Mouse (Mus musculus) CH12.LX (cell line): ENCODE measurements around the gene Gcnt3. TPM values are rescaled to one million over a fixed set of nuclear protein-coding genes. Genes with fewer than 3 reads are reported as not detected.

ENCODE experiments used
- DNase-seq: peaks from one replicate; pipeline ENCODE4 v3.0.0-alpha.2; 2013; ENCODE audit errors: extremely low read depth
- H3K27ac ChIP-seq: 2 replicates; pipeline ENCODE4 v1.5.1; 2012; ENCODE audit warnings: low read depth, mild to moderate bottlenecking, control low read depth, moderate library complexity; ENCODE audit not compliant: insufficient read depth
- H3K27me3 ChIP-seq: replicated peaks from 2 replicates; pipeline ENCODE3; 2012; ENCODE audit warnings: inconsistent platforms
- H3K36me3 ChIP-seq, 2 experiments: replicated peaks in 1 of 2; 2 replicates each; pipeline versions ENCODE3 to v1.6.1; 2012; ENCODE audit warnings: inconsistent platforms in 1 of 2, low read length in 1 of 2, mild to moderate bottlenecking in 1 of 2, mixed read lengths in 1 of 2, moderate library complexity in 1 of 2; ENCODE audit not compliant: control insufficient read depth in 1 of 2, insufficient read depth in 1 of 2
- H3K4me1 ChIP-seq, 2 experiments: 2 replicates each; pipeline ENCODE4 v1.6.1; 2012; ENCODE audit warnings: inconsistent platforms in 1 of 2, moderate library complexity in 1 of 2; ENCODE audit not compliant: insufficient read depth in 2 of 2, control insufficient read depth in 1 of 2
- H3K4me2 ChIP-seq: 2 replicates; pipeline ENCODE4 v1.6.1; 2012; ENCODE audit warnings: low read depth, mild to moderate bottlenecking, control low read depth; ENCODE audit not compliant: poor library complexity, insufficient read depth, severe bottlenecking
- H3K4me3 ChIP-seq, 3 experiments: fragments of 150-350 bp in 1 of 3; sonication (generic) in 1 of 3; replicated peaks in 1 of 3; 2 replicates each; pipeline versions ENCODE3 to v1.5.1; 2011 to 2012; ENCODE audit warnings: low read depth in 2 of 3, low read length in 2 of 3, mild to moderate bottlenecking in 2 of 3, moderate library complexity in 2 of 3, control low read depth in 1 of 3, improper control_type of control experiment in 1 of 3, inconsistent platforms in 1 of 3, mixed read lengths in 1 of 3; ENCODE audit not compliant: poor library complexity in 1 of 3
- H3K79me2 ChIP-seq: replicated peaks from 2 replicates; pipeline ENCODE4 v1.6.1; 2012; ENCODE audit warnings: mild to moderate bottlenecking, moderate library complexity; ENCODE audit not compliant: control insufficient read depth, poor library complexity, insufficient read depth, severe bottlenecking; ENCODE audit errors: extremely low read depth
- H3K9ac ChIP-seq: 2 replicates; pipeline ENCODE4 v1.6.1; 2012; ENCODE audit warnings: low read depth, mild to moderate bottlenecking, control low read depth, moderate library complexity; ENCODE audit not compliant: insufficient read depth
- H3K9me3 ChIP-seq: replicated peaks from 2 replicates; pipeline ENCODE3; 2012; ENCODE audit warnings: low read length, inconsistent platforms, mixed read lengths
- BHLHE40 ChIP-seq: IDR thresholded peaks from 2 replicates; pipeline ENCODE4 v1.6.1; 2011; ENCODE audit warnings: mild to moderate bottlenecking, low read depth, low read length, improper control_type of control experiment
- CHD1 ChIP-seq: IDR thresholded peaks from 2 replicates; pipeline ENCODE4 v1.6.1; 2012; ENCODE audit warnings: low read depth, low read length, improper control_type of control experiment, inconsistent platforms
- CHD2 ChIP-seq: IDR thresholded peaks from 2 replicates; pipeline ENCODE4 v1.6.1; 2011; ENCODE audit warnings: low read length, improper control_type of control experiment
- CTCF ChIP-seq, 2 experiments: IDR thresholded peaks in 1 of 2; conservative IDR thresholded peaks in 1 of 2; 2 replicates each; pipeline ENCODE4 v1.5.1; 2011 to 2012; ENCODE audit warnings: low read depth in 2 of 2, low read length in 2 of 2, improper control_type of control experiment in 1 of 2, inconsistent platforms in 1 of 2, mild to moderate bottlenecking in 1 of 2, moderate library complexity in 1 of 2
- E2F4 ChIP-seq: IDR thresholded peaks from 2 replicates; pipeline ENCODE4 v1.6.1; 2011; ENCODE audit warnings: low read depth, low read length, improper control_type of control experiment; ENCODE audit not compliant: insufficient replicate concordance
- ELF1 ChIP-seq: IDR thresholded peaks from 2 replicates; pipeline ENCODE4 v1.6.1; 2014; ENCODE audit warnings: low read depth, mild to moderate bottlenecking, inconsistent platforms, low read length, improper control_type of control experiment
- EP300 ChIP-seq: IDR thresholded peaks from 2 replicates; pipeline ENCODE4 v1.6.1; 2011; ENCODE audit warnings: low read length, improper control_type of control experiment
- ETS1 ChIP-seq: conservative IDR thresholded peaks from 2 replicates; pipeline ENCODE4 v1.6.1; 2012; ENCODE audit warnings: low read depth, mild to moderate bottlenecking, inconsistent platforms, low read length, improper control_type of control experiment, moderate library complexity
- HCFC1 ChIP-seq: IDR thresholded peaks from 2 replicates; pipeline ENCODE4 v1.6.1; 2012; ENCODE audit warnings: low read depth, mild to moderate bottlenecking, inconsistent platforms, low read length, improper control_type of control experiment
- JUN ChIP-seq: IDR thresholded peaks from 2 replicates; pipeline ENCODE4 v1.6.1; 2011; ENCODE audit warnings: low read depth, mild to moderate bottlenecking, low read length, improper control_type of control experiment, moderate library complexity; ENCODE audit not compliant: insufficient read depth
- JUND ChIP-seq: conservative IDR thresholded peaks from 2 replicates; pipeline ENCODE4 v1.6.1; 2011; ENCODE audit warnings: low read depth, low read length, improper control_type of control experiment
- MAFK ChIP-seq: IDR thresholded peaks from 2 replicates; pipeline ENCODE4 v1.6.1; 2011; ENCODE audit warnings: low read length, improper control_type of control experiment; ENCODE audit not compliant: insufficient replicate concordance
- MXI1 ChIP-seq: IDR thresholded peaks from 2 replicates; pipeline ENCODE4 v1.6.1; 2011; ENCODE audit warnings: mild to moderate bottlenecking, low read depth, low read length, improper control_type of control experiment
- MYC ChIP-seq: IDR thresholded peaks from 2 replicates; pipeline ENCODE4 v1.6.1; 2011; ENCODE audit warnings: low read depth, mild to moderate bottlenecking, improper control_type of control experiment, low read length
- PAX5 ChIP-seq: IDR thresholded peaks from 2 replicates; pipeline ENCODE4 v1.6.1; 2012; ENCODE audit warnings: low read length, inconsistent platforms, mixed read lengths
- POLR2AphosphoS2 ChIP-seq: IDR thresholded peaks from 2 replicates; pipeline ENCODE4 v1.6.1; 2011; ENCODE audit warnings: low read depth, low read length, improper control_type of control experiment
- RAD21 ChIP-seq: IDR thresholded peaks from 2 replicates; pipeline ENCODE4 v1.6.1; 2011; ENCODE audit warnings: low read depth, mild to moderate bottlenecking, low read length, improper control_type of control experiment, moderate library complexity
- RCOR1 ChIP-seq: conservative IDR thresholded peaks from 2 replicates; pipeline ENCODE4 v1.6.1; 2012; ENCODE audit warnings: low read depth, mild to moderate bottlenecking, inconsistent platforms, low read length, improper control_type of control experiment
- SIN3A ChIP-seq: IDR thresholded peaks from 2 replicates; pipeline ENCODE4 v1.6.1; 2012; ENCODE audit warnings: low read length, improper control_type of control experiment, inconsistent platforms
- UBTF ChIP-seq: IDR thresholded peaks from 2 replicates; pipeline ENCODE4 v1.6.1; 2012; ENCODE audit warnings: low read depth, mild to moderate bottlenecking, inconsistent platforms, low read length, improper control_type of control experiment, moderate library complexity
- USF2 ChIP-seq: conservative IDR thresholded peaks from 2 replicates; pipeline ENCODE4 v1.6.1; 2011; ENCODE audit warnings: low read depth, low read length, improper control_type of control experiment
- ZC3H11A ChIP-seq: IDR thresholded peaks from 2 replicates; pipeline ENCODE4 v1.6.1; 2012; ENCODE audit warnings: low read depth, mild to moderate bottlenecking, inconsistent platforms, low read length, improper control_type of control experiment
- ZMIZ1 ChIP-seq: IDR thresholded peaks from 2 replicates; pipeline ENCODE4 v1.6.1; 2012; ENCODE audit warnings: low read depth, mild to moderate bottlenecking, inconsistent platforms, low read length, improper control_type of control experiment
- dilution Hi-C: fragments of 300-500 bp; cut with MboI; formaldehyde crosslinking; loops from 2 replicates; pipeline ENCODE4 v1.14.3; 2020; ENCODE audit warnings: low sequenced_read_pairs; ENCODE audit not compliant: extremely low pct_unique_long_range_greater_than_20kb, extremely low pct_ligation_motif_present
- in situ Hi-C: fragments of 300-500 bp; cut with MboI; formaldehyde crosslinking; loops from 3 replicates; pipeline ENCODE4 v1.14.3; 2019; ENCODE audit warnings: low sequenced_read_pairs, low pct_ligation_motif_present, low pct_unique_long_range_greater_than_20kb, mixed read lengths
- polyA plus RNA-seq: library from polyadenylated mRNA; unstranded; fragments of >175 nt; gene quantifications from 2 replicates; pipeline ENCODE4 v1.2.1, GENCODE M21; 2012; ENCODE audit warnings: low read depth; ENCODE audit not compliant: insufficient read length
- total RNA-seq, 2 experiments: library from RNA; depleted of rRNA; stranded (reverse); fragments of 300-350 nt in 1 of 2; fragments of >200 nt in 1 of 2; gene quantifications; 2 replicates each; pipeline ENCODE4 v1.2.3; 2012 to 2014

The Gcnt3 gene
- total and polyA plus RNA-seq, 3 experiments, result 0.04 TPM; not detected in 1

DNA sequence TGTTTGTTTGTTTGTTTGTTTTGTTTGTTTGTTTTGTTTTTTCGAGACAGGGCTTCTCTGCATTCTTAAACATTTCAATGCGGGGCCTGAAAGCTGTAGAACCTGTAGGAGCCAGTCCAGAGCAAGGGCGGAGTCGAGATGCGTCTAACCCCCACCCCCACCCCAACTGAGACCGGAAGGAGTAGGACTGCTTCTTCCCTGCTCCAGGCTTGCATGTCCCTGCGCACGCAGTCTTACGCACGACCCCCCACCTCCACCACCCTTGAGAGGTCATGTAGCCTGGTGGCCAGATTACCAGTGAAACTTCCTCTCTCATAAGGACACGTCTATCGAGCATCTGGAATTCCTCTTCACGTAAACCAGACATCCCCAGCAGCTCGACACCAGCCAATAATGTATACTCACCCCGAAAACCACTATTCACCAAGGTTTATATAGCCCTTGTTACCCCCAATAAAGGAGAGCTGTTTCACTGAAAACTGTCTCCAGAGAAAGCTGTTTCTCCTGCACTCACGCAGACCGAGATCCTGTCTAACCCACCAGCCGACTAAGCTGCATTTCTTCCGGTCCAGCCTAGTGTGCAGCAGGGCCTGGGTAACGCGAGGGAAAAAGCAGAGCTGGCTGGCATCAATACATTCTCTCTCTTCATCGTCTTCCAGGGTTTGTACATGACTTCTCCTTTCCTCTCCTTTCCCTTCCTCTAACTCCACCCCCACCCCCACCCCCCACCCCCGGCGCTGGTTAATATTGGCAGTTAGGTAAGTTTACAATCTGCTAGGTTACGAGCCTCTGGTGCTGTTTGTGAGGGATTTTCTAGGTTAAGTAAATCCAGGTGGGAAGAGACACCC is 44.7 kb upstream of the Gcnt3 start:
- no peak overlapping the region for H3K27ac ChIP-seq
- dilution Hi-C loops, result no loop called here
- no peak for TF ChIP-seq USF2
- TF ChIP-seq JUND, result no peak
- TF ChIP-seq MAFK, result no peak
- TF ChIP-seq POLR2AphosphoS2, result no peak
- TF ChIP-seq MYC, result no peak
- no peak for TF ChIP-seq RAD21
- TF ChIP-seq UBTF, result no peak
- TF ChIP-seq BHLHE40, result no peak
- TF ChIP-seq EP300, result no peak
- TF ChIP-seq ZMIZ1, result no peak
- no peak for TF ChIP-seq CHD1
- no peak for TF ChIP-seq ELF1

DNA sequence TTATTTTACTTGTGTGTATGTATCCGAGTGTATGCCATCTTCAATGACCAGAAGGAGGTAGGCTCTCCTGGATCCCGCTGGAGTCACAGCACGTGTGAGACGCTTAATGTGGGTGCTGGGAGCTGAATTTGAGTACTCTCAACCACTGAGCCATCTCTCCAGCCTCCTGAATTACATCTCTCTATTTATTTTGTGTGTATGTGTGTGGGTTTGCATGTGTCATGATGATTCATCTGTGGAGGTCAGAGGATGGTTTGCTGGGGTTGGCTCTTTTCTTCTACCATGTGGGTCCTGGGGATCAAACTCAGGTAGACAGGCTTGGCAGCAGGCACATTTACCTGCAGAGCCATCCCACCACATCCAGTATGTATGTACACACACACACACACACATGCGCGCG is 43.9 kb upstream of the Gcnt3 start:
- Histone ChIP-seq H3K36me3 (no peaks in the 10 kb centered on the region), H3K9ac (no peak overlapping the region), H3K27ac (no peak overlapping the region), H3K4me2 (no peak overlapping the region), H3K27me3 (no peaks in the 10 kb centered on the region), H3K4me1 (peaks cover 5 to 31% of the 10 kb centered on the region in 2 experiments; a peak in 3 of 4 replicates), H3K4me3 (no peak overlapping the region), H3K9me3 (peaks cover 4% of the 10 kb centered on the region), H3K79me2 (no peaks in the 10 kb centered on the region)
- dilution Hi-C loops (no loop called here), in situ Hi-C loops (no loop called here)
- no peak for DNase-seq
- TF ChIP-seq E2F4 (no peak), ZMIZ1 (no peak), CTCF (conservative IDR thresholded peaks at IDR 0.05 in 1 of 2, IDR thresholded peaks at IDR 0.05 in 1 of 2; ENCODE audit: low read depth in 2 of 2, low read length in 2 of 2) (no peak), CHD2 (no peak), ELF1 (no peak), BHLHE40 (no peak), SIN3A (no peak), POLR2AphosphoS2 (no peak), ZC3H11A (no peak), MXI1 (no peak), HCFC1 (no peak), JUN (no peak), RAD21 (no peak), PAX5 (no peak), RCOR1 (no peak), ETS1 (no peak)

More for the DNA sequence above, 44.7 kb upstream of the Gcnt3 start:
- H3K27me3 ChIP-seq, result no peaks in the 10 kb centered on the region
- H3K4me3 ChIP-seq, result no peak overlapping the region
- peaks cover 5 to 31% of the 10 kb centered on the region in 2 experiments; a peak in 3 of 4 replicates for H3K4me1 ChIP-seq
- H3K9ac ChIP-seq, result no peak overlapping the region
- no peak overlapping the region for H3K4me2 ChIP-seq
- H3K36me3 ChIP-seq, result no peaks in the 10 kb centered on the region
- DNase-seq, result no peak
- in situ Hi-C loops, result no loop called here
- H3K79me2 ChIP-seq, result no peaks in the 10 kb centered on the region
- peaks cover 4% of the 10 kb centered on the region for H3K9me3 ChIP-seq
